Mouse (Mus musculus): Measurements from ENCODE around the gene Myrfl.

Gene Myrfl

DNA sequence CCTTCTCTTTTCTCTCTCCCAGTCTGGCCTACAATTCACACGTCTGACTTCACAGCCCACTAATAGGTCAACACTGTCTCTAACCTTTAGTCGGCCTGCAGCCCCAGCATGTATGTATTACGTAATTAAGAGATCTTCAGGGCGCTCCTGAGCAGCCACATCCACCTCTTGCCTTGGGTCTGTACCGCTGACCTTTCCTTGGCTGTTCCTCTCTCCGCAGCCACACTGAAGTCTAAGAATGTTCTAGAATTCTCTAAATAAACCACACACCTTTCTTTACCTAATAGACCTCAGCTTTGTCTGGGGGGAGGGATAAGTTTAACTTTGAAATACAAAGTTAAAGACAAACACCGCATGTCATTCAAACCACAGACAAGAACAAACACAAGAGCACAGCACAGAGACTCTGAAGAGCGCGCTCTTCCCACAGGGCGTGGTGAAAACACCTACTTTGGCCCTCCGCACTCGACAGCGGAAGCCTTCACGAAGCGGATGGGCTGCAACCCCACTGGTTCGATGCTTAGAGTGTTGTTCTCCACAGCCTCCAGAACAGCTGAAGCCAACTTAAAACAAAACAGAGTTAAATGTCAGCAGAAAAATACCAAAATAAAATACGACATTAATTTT, 17.0 kb upstream of the Myrfl start:
- no peak for DNase-seq (ENCODE audit: low spot score in 2 of 2)

DNA sequence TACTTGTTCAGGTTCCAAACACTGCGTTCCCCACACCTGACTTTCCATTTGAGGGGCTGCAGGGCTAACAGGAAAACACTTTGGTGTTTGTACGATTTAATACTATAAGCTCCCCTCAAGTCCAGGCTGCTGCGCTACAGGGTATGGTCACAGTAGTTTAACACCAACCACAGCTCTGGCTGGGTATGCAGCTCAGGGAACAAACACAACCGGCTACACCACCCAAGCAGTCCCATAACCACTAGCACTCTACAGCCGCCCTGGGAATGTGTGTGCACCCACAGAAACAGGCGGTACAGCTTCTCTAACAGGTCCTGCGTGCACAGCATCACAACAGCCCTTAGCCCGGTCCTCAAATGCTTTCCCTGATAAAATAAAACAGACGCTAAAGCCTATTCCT, 16.1 kb upstream of the Myrfl start:
- no peak for DNase-seq (ENCODE audit: low spot score in 2 of 2)

DNA sequence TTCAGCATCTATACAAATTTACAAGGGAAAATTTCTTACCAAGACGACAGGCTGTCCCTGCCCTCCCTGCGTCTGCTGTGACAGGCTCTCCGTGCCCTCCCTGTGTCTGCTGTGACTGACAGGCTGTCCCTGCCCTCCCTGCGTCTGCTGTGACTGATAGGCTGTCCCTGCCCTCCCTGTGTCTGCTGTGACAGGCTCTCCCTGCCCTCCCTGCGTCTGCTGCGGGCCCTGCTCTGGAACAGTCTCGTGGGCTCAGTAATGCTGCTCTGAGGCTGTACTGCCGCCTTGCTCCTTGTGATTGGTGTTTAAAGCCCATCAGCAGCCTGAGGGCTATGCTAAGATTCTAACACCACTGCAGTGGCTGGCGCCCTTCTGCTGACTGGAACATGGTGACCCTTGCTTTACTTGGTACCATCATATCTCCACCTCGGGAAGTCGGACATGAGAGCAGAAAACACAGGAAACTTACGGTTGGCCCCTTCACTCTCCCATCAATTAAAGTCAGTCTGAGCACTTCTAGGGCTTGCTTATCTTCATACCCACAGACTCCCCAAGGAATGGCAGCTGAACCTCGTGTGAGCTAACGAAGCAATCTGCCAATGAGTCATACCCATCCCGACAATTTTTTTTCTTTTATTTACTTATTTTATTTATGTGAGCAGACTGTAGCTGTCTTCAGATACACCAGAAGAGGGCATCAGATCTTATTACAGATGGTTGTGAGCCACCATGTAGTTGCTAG, 12.4 kb upstream of the Myrfl start:
- no peak for DNase-seq (ENCODE audit: low spot score in 2 of 2)

DNA sequence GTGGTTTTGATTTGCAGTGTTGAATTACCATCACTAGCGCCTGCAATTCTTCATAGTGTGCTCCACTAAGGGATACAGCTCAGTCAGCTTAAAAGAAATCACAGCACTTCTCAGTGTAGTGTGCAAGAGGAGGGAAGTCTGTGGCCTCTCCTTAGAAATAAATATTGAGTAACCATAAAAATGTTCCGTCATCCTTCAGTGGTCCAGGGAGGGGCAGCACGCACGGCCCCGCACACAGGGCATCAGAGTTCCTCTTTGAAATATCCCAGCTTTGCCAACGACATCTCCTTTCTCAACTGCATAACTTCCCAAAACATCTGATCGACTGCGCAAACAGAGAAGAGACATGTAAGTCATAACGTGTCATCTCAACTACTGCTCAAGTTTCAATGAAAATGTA, 10.1 kb upstream of the Myrfl start:
- DNase-seq (ENCODE audit: low spot score in 2 of 2): no peak

DNA sequence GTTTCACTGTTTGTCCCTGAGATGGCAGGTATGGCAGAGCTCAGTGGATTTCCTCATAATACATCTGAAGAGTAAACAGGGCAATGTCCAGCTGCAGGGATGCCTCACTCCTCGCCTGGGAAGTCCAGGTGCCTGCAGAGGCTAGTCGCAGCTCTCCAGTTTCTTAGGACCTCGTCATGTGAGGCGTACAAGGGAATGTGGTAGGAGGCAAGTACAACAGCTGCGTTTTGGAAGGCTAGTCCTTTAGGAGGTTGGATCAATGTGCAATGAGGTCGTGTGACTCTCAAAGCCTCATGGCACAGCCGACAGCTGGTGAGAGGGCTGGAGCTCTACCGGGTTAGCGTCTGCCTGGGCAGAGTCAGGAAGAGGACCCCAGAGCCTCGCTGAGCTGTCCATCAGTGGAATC, 7.8 kb upstream of the Myrfl start:
- no peak for DNase-seq (ENCODE audit: low spot score in 2 of 2)

DNA sequence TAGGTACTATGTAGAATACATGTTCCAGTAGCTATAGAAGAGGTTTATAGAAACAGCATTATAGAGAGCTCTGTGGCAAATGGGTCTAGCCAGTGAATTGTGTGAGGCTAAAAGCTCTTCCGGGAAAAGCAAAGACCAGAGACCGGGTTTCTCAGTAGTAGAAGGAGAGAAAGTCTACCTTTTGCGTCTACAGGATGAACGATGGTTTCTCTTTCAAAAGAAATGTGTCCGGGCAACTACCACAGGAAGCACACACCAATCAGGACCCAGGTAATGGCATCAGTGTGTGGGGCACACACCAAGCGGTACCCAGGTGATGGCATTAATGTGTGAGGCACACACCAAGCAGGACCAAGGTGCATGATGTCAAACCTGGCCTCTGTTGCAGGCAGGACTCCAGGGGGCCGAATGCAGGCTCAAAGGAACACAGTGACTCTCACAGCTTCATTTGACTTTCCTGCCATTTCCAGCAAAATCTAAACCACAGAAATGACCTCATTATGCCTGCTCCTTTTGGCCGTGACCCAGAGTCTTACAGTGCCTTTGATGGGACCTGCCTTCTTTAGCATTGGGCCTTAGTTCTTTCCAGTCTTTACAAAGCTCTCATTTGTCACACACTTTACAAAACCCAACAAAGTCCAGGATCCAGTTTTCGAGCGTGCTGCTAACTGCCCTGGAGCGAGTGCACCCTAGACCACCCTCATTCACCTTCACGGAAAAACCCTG, 1.4 kb downstream of the Myrfl start:
- no peak for DNase-seq (ENCODE audit: low spot score in 2 of 2)

DNA sequence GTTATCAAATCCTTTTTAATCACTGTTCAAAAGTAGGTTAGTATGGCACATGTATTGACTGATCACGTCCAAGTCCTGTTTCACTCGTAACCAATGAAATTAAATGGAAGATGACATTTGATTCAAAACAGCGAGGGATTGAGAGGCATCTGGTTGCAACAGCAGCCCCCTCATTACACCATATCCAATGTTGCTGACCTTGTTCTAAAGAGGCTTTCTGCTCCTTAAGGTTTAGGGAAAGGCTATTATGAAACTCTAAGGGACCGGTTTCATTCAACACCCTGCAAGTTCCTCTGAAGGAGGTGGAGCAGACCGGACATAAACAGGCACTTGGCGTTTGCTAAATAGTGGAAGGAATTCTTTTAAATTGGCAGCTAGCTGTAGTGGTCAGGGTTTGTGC, 2.2 kb downstream of the Myrfl start:
- DNase-seq (ENCODE audit: low spot score in 2 of 2): no peak

DNA sequence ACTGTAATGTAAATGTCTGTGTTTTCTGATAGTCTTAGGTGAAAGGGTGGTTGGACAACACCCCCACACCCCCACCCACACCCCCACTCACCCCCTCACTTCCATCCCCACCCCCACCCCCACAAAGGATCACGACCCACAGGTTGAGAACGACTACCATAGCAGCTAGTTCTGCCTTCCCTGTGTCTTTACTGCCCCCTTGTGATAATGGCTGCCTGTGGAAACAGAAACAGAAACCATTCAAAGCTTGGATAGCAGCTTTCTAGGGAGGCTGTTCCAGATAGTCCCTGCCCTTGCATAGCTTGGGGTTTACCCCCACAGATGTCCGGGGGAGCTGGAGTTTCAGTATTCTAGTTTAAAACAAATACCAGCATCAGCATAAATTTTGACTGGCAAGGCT, 3.0 kb downstream of the Myrfl start:
- DNase-seq (ENCODE audit: low spot score in 2 of 2): peak; percentile 41 to 52

DNA sequence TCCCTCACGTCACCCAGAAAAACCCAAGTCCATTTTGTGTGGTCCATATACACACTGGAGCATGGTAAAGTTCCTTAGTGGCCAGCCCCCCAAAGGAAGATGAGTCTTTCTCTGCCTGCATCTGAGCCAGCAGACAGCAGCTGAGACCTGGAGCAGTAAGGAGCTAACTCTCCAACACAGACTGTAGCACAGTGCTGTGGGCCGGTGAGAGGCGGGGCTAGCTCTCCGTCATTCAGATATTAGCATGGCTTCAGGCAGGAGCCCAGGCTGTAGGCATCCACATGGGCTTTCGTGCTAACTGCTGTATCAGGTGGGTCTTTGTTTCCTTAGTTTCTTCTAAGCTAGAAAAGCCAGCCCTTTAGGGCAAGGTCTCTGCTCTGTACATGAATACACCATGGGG, 6.1 kb downstream of the Myrfl start:
- no peak for DNase-seq (ENCODE audit: low spot score in 2 of 2)

DNA sequence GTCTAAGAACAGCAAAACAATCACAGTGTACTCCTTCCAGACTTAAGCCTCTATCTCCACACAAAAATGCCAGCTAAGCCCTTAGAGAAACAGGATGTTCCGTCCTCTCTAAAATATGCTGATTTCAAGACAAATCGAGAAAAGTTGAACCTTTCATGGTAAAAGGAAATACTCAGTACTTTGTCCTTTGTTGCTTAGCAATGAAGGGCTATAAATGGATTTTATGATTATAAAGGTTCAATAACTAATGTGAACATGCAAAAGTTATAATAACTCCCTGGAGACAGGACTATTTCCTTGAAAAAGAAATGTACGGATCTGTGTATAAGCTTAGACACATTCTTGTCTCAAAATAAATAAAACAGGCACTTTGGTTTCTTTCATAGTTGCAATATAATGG, 12.2 kb downstream of the Myrfl start:
- no peak for DNase-seq (ENCODE audit: low spot score in 2 of 2)

DNA sequence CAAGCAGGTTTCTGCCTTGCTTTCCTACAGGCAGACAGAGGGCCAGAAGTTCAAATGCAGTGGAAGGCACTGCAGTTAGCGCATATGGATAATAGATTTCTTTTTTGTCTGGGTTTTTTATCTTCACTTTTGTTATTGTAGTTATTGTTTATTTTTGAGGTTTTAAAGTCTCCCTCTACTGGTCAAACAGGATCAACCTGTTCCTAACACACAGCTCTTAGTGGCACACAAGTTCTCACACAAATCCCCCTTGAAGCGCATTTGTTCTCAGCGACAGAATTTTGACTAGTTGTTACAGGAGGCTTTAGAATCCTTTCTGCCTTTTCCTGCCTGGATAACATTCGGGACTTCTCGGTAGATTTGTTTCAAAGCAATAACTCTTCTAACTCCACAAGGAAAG, 13.2 kb downstream of the Myrfl start:
- DNase-seq (ENCODE audit: low spot score in 2 of 2): no peak

DNA sequence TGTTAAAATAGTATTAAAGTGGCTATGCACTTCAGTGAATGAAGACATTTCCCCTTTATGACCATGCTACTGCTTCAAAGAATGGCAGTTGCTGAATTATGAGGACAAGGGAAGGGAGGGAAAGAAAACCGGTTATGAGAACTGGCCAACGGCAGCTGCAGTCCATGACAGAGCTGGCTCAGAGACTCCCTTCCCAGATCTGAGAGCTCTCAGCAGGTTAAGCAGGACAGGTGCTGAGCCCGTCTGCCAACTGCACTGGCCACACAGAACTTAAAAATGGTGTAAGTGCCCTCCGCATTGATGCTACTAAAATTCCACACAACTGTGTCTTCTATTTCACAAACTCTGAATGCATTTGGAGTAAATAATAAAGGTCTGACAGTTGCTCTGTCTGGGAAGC, 19.3 kb downstream of the Myrfl start:
- no peak for DNase-seq (ENCODE audit: low spot score in 2 of 2)

DNA sequence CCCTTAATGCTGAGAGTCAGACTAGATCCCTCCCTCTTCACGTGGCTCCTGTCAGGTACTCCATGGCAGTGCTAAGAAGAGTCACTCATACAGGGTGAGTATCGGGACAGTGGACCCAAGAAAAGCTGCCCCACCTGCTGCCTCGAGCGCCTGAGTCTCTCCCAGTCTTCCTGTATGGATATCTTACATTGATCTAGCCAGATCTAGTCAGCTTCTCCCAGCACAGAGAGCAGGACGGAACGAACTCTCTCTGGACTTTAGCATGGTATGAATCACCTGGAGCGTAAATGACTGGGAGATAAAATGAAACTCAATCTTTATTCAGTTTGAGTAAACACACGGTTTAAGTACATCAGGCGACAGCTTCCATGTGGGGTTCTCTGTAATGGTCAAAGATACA, 22.2 kb downstream of the Myrfl start:
- DNase-seq (ENCODE audit: low spot score in 2 of 2): no peak

DNA sequence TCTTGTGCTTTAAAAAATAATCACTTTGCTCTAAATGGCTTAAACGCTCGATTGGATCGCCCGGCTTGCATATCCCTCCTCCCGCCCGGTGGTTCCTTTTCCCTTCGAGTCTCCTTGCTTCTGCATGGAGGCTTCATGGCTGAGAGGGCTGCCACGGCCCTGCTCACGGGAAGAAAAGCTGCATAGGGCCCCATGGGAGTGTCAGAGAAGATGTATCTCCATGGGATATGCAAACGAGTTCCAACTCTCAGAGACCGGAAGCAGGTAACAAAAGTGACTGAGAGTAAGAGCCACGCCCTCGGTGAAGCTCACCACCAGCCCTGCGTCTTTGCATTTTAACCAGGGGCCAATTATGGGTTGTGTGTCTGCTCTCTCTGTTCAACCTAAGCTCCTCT, 24.7 kb downstream of the Myrfl start:
- no peak for DNase-seq (ENCODE audit: low spot score in 2 of 2)

DNA sequence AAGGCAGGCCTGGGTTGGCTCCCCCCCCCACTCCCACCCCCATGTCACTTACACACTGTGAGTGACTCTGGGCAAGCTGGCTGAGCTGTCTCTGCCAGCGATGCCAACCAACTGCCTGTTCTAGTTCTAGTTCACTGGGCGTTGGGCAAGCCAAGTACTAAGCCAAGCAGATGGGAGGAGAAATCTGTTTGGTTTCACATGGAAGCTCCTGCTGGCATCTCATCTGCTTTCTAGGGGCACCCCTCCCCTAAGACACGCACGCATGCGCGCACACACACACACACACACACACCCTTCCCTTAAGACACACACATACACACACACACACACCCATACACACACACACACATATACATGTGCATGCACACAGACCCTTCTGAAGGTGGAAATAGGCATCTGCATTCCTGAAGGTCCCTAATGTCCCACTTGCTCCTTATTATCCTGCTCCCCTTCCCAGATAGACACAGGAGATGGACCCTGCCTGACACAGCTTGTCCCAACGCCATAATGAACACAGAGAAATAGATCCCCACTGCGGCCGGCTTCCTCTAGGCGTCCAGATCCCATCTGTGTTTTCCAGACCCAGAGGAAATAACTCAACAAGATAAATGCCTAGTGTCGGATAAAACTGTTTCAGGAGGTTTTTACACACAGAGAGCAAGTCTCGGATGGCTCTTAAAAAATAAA, 25.2 kb downstream of the Myrfl start:
- peak; percentile 66 to 79 for DNase-seq (ENCODE audit: low spot score in 2 of 2)

DNA sequence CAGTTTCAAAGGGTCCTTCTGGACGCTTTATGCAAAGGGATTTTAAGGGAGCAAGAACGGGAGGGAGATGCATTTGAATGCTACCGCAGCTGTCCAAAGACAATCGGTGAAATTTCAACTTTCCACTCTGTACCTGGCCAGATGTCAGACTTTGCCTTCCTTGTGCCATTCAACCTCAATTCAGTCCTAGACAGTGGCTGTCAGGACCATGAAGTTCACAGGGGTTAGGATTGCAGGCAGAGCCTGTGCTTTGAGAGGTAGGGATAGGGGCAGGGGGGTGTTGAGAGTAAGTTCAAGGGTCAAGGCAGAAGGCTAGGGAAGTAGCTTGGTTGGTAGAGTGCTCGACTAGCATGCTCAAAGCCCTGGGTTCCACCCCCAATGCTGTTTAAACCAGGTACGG, 25.9 kb downstream of the Myrfl start:
- no peak for DNase-seq (ENCODE audit: low spot score in 2 of 2)

DNA sequence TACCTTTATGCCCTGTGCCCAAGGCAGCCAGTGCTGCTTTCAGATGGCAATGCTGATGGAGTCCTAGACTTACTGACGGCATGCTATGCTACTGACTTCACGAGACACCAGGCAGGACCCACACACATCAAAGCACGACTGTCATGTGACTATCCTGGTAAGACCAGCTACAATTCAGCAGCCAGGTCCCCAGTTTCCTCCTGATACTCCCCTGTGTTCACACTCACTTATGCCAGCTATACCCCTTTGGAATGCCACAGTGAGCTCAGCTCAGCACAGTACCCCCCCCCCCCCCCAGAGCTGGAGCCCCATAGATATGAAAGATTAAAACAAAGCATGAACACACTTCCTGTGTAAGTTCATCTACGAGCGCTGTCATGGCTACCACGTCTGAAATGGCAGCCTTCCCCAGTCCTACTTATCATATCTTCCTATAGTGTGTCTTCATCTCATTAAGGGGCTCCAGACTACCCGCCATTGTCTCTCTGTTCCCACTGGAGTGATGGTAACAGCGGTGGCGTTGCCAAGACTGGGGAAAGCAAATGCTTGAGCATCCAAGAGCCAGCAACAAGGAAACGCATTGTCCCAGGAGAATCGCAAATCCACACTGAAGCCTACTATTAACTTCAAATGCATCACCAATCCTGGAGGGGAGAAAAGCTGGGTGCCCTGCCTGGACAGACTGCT, 43.4 kb downstream of the Myrfl start:
- DNase-seq (ENCODE audit: low spot score in 2 of 2): no peak

DNA sequence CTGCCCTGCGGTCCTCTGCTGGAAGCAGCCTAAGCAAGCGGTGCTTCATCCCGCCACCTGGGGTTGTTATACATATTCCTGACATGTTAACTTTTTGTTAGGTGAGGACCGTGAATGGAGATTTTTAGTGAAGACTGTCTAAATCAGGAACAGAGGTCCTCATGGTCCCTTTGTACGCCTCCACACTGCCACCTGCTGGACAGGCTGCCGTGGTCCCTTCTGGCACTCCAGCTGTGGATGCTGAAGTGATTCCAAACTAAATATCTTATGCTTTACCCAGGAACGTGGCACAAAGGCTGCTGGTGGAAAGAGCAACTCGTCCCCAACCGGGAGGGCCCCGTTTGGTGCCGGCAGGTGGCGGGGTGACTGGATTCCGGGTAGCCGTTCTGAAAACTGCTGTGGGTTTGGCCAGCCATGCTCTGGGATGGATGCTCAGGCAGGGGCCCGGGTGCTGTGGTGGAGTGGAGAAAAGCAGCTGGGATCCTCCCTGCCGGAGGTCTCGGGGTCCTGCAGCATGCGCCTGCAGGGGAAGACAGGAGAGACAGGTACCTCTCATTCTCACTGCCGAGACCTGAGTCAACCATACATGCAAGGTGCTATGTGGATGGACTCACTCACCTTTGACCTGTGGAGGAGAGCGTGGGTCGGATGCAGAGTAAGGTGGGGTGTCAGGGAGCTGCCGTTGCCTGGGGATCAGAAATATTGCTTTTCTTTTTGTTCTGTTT, 47.8 kb downstream of the Myrfl start:
- DNase-seq (ENCODE audit: low spot score in 2 of 2): peak; percentile 88 to 91

DNA sequence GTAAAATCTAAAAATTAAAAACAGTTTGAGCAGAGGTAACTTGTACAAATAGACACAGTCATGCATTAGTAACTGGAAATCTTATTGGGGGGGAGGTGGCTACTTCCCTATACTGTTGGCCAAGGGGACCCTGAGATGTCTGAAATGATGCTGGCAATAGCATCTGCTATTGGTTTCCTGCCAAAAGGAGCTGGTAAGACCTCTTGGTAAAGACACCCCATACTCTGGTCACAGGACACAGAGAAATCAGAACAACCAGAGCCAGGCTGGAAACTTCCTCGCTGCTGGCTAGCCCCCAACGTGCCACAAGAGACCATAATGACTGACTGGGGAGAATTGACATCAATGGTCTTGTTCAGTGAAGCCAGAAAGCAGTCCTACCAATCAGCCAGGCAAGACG, 55.2 kb downstream of the Myrfl start:
- DNase-seq (ENCODE audit: low spot score in 2 of 2): no peak

DNA sequence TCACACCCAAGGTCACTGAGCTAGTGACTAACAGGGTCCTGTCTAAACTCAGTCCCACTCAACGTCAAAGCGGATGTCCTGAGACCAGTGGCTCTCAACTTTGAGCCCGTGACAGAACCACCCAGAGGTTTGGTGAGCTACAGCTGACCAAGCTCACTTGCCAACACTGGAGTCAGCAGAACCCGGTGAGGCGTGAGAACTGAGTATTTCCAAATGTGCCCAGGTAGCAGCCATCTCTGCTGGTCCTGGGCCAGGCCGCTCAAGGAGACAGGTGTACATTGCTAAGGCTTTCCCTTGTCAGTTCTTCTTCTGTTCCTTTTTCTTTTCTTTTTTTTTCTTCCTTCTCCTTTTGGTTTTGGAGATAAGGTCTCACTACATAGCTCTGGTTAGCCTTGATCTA, 66.0 kb downstream of the Myrfl start:
- no peak for DNase-seq (ENCODE audit: low spot score in 2 of 2)

DNA sequence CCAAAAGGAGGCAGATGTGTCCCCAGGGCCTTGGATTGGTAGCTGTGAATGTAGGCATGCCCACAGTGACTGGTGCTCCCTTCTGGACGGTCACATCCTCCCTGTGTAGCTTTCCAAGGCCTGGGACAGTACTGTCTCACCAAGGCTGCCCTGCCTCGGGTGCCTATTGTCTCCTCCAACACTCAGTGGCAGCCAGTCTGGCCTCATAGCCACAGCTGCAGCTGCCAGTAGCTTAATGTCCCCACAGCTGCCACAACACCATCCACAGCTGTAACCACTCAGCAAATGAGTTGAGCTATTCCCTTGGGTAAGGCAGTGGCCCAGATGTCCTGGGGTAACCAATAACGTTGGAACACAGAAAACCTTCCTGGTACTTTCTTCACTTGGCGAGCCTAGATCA, 68.6 kb downstream of the Myrfl start:
- no peak for DNase-seq (ENCODE audit: low spot score in 2 of 2)
